Mouse (Mus musculus): ENCODE results near the gene Cyp2d34.

Cyp2d34 gene

GRCm38 (mm10) chr15:82620531-82621202 is at the start of gene Cyp2d34:
Gene Cyp2d34 (minus strand): TSS chr15:82620946.
- no peak for DNase-seq

- DNase-seq = no peak
Observed at GRCm38 (mm10) chr15:82656346-82656745, 35.6 kb upstream of the Cyp2d34 start.

GRCm38 (mm10) chr15:82644371-82644770 is 23.6 kb upstream of the Cyp2d34 start:
- DNase-seq = no peak

GRCm38 (mm10) chr15:82643771-82644170 is 23.0 kb upstream of the Cyp2d34 start:
- no peak for DNase-seq

- no peak for DNase-seq
Observed at GRCm38 (mm10) chr15:82642771-82643170, 22.0 kb upstream of the Cyp2d34 start.

- DNase-seq = no peak
Observed at GRCm38 (mm10) chr15:82641921-82642320, 21.2 kb upstream of the Cyp2d34 start.

GRCm38 (mm10) chr15:82641390-82641789 is 20.6 kb upstream of the Cyp2d34 start:
- DNase-seq = no peak

- no peak for DNase-seq
Observed at GRCm38 (mm10) chr15:82640201-82640600, 19.5 kb upstream of the Cyp2d34 start.

GRCm38 (mm10) chr15:82637130-82638075 is 16.7 kb upstream of the Cyp2d34 start:
- no peak for DNase-seq

GRCm38 (mm10) chr15:82634976-82635375 is 14.2 kb upstream of the Cyp2d34 start:
- DNase-seq = no peak

- DNase-seq = no peak
Observed at GRCm38 (mm10) chr15:82621993-82622392, 1.2 kb upstream of the Cyp2d34 start.

GRCm38 (mm10) chr15:82618362-82619020 is 2.3 kb downstream of the Cyp2d34 start:
- no peak for DNase-seq

GRCm38 (mm10) chr15:82582621-82583020 is 38.1 kb downstream of the Cyp2d34 start:
- no peak for DNase-seq

GRCm38 (mm10) chr15:82579071-82579470 is 41.7 kb downstream of the Cyp2d34 start:
- peak; percentile 3 for DNase-seq

- DNase-seq = no peak
Observed at GRCm38 (mm10) chr15:82572856-82573255, 47.9 kb downstream of the Cyp2d34 start.

Data from right cerebral cortex, postnatal 4 days (tissue).